Mouse (Mus musculus) lung, postnatal 0 days (tissue): ENCODE results near the gene Cnbp.

Experiments
- CTCF ChIP-seq: IDR thresholded peaks from 2 replicates; pipeline ENCODE4 v1.5.1; 2016; ENCODE audit warnings: antibody characterized with exemption, mild to moderate bottlenecking
- EP300 ChIP-seq: IDR thresholded peaks from 2 replicates; pipeline ENCODE4 v1.6.1; 2016; ENCODE audit warnings: antibody characterized with exemption, mild to moderate bottlenecking, control low read depth

DNA sequence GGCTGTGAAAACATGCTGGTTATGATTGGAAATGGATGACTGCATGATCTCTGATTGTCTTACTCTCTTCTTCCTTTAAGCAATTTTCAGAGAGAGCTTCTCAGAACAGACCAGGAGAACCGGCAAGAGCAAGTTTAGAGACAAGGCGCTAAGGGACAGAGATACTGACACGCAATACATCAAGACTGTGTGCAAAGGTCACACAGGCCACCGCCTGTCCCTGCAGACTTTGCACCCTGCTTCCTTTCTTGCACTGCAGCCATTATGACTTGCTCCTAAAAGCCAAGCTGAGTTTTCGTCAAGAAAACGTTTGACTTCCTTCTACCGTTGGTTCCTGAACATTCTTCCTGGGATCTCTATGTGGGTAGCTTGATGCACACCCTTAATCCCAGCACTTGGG, 24.7 kb upstream of the Cnbp start:
- TF ChIP-seq CTCF (no peak), EP300 (no peak)
